Mouse (Mus musculus) myocyte (in vitro differentiated cells): ENCODE measurements around the gene Bcl10. TPM values are rescaled to one million over a fixed set of nuclear protein-coding genes. Genes with fewer than 3 reads are reported as not detected.

Experiments
- H3K27me3 ChIP-seq: one replicate; pipeline ENCODE4 v1.6.1; 2011; ENCODE audit not compliant: control insufficient read depth, insufficient read depth, insufficient read length
- H3K36me3 ChIP-seq: one replicate; pipeline ENCODE4 v1.6.1; 2011; ENCODE audit not compliant: control insufficient read depth, insufficient read depth
- H3K4me2 ChIP-seq: one replicate; pipeline ENCODE4 v1.6.1; 2011; ENCODE audit warnings: low read depth, control low read depth
- H3K4me3 ChIP-seq: one replicate; pipeline ENCODE4 v1.5.1; 2011; ENCODE audit warnings: mild to moderate bottlenecking, control low read depth, moderate library complexity
- H3K79me2 ChIP-seq: one replicate; pipeline ENCODE4 v1.6.1; 2011; ENCODE audit not compliant: control insufficient read depth, insufficient read depth
- H3ac ChIP-seq: one replicate; pipeline ENCODE4 v1.6.1; 2011; ENCODE audit not compliant: control insufficient read depth, insufficient read length
- CEBPB ChIP-seq: IDR thresholded peaks from 2 replicates; pipeline ENCODE4 v1.6.1; 2011; ENCODE audit warnings: mild to moderate bottlenecking, moderate library complexity; ENCODE audit not compliant: poor library complexity, insufficient read depth, severe bottlenecking
- E2F4 ChIP-seq: IDR thresholded peaks from one replicate; pipeline ENCODE4 v1.6.1; 2011; ENCODE audit warnings: mild to moderate bottlenecking, control low read depth, moderate library complexity; ENCODE audit not compliant: insufficient read depth
- MAX ChIP-seq: IDR thresholded peaks from one replicate; pipeline ENCODE4 v1.6.1; 2011; ENCODE audit warnings: low read depth, mild to moderate bottlenecking, control low read depth
- MYOD1 ChIP-seq, 3 experiments: IDR thresholded peaks; one replicate each; pipeline ENCODE4 v1.6.1; 2011; ENCODE audit warnings: control low read depth in 2 of 3, low read depth in 2 of 3, mild to moderate bottlenecking in 2 of 3, moderate library complexity in 1 of 3; ENCODE audit not compliant: insufficient read length in 2 of 3, control insufficient read depth in 1 of 3
- MYOG ChIP-seq, 3 experiments: IDR thresholded peaks; one replicate each; pipeline ENCODE4 v1.6.1; 2011; ENCODE audit warnings: control low read depth in 2 of 3, low read depth in 2 of 3, mild to moderate bottlenecking in 2 of 3; ENCODE audit not compliant: insufficient read length in 2 of 3, control insufficient read depth in 1 of 3, insufficient read depth in 1 of 3
- POLR2A ChIP-seq: IDR thresholded peaks from one replicate; pipeline ENCODE4 v1.6.1; 2011; ENCODE audit warnings: low read depth, mild to moderate bottlenecking, control low read depth, moderate library complexity; ENCODE audit not compliant: insufficient read length
- POLR2AphosphoS2 ChIP-seq: IDR thresholded peaks from one replicate; pipeline ENCODE4 v1.6.1; 2011; ENCODE audit warnings: low read depth, control low read depth; ENCODE audit not compliant: insufficient read length
- REST ChIP-seq: IDR thresholded peaks from one replicate; pipeline ENCODE4 v1.6.1; 2011; ENCODE audit warnings: mild to moderate bottlenecking, control low read depth, moderate library complexity; ENCODE audit not compliant: insufficient read depth, insufficient read length
- SRF ChIP-seq: IDR thresholded peaks from one replicate; pipeline ENCODE4 v1.6.1; 2011; ENCODE audit warnings: low read depth; ENCODE audit not compliant: control insufficient read depth, insufficient read length
- TCF12 ChIP-seq: IDR thresholded peaks from one replicate; pipeline ENCODE4 v1.6.1; 2011; ENCODE audit warnings: mild to moderate bottlenecking, control low read depth; ENCODE audit not compliant: poor library complexity, insufficient read depth, severe bottlenecking
- TCF3 ChIP-seq: IDR thresholded peaks from one replicate; pipeline ENCODE4 v1.6.1; 2011; ENCODE audit warnings: low read depth, control low read depth; ENCODE audit not compliant: insufficient read length
- USF1 ChIP-seq: IDR thresholded peaks from one replicate; pipeline ENCODE4 v1.6.1; 2011; ENCODE audit warnings: low read depth, mild to moderate bottlenecking, control low read depth, moderate library complexity
- polyA plus RNA-seq: library from polyadenylated mRNA; unstranded; fragments of >200 nt; fragmentation: generic; extraction: Trizol; gene quantifications from one replicate; pipeline ENCODE4 v1.2.1, GENCODE M21; 2012; ENCODE audit warnings: missing spikeins

Bcl10 gene
- polyA plus RNA-seq, 1 experiment: 25.9 TPM

GRCm38 (mm10) chr3:145890346-145891132 lies 32.1 kb upstream of the Bcl10 start:
- H3K79me2 ChIP-seq: no peaks in the 10 kb centered on the region
- no peaks in the 10 kb centered on the region for H3K36me3 ChIP-seq
- no peak overlapping the region for H3ac ChIP-seq
- no peak for TF ChIP-seq MYOG (IDR thresholded peaks at IDR 0.05; ENCODE audit: control insufficient read depth in 1 of 3, insufficient read depth in 1 of 3, insufficient read length in 2 of 3, low read depth in 2 of 3)
- H3K4me3 ChIP-seq: no peak overlapping the region
- H3K4me2 ChIP-seq: no peak overlapping the region
- H3K27me3 ChIP-seq: no peaks in the 10 kb centered on the region

GRCm38 (mm10) chr3:145892451-145892850 lies 30.2 kb upstream of the Bcl10 start:
- TF ChIP-seq REST (no peak), CEBPB (no peak), MYOD1 (IDR thresholded peaks at IDR 0.05; ENCODE audit: control insufficient read depth in 1 of 3, insufficient read length in 2 of 3, low read depth in 2 of 3) (no peak), MAX (no peak), TCF3 (no peak), USF1 (no peak), TCF12 (no peak), POLR2A (no peak)
- Histone ChIP-seq H3K4me3 (no peak overlapping the region), H3K27me3 (no peaks in the 10 kb centered on the region), H3K36me3 (no peaks in the 10 kb centered on the region), H3ac (no peak overlapping the region), H3K79me2 (no peaks in the 10 kb centered on the region), H3K4me2 (no peak overlapping the region)

GRCm38 (mm10) chr3:145894131-145894530 lies 28.5 kb upstream of the Bcl10 start:
- Histone ChIP-seq H3ac (no peak overlapping the region), H3K36me3 (no peaks in the 10 kb centered on the region), H3K4me2 (no peak overlapping the region), H3K79me2 (no peaks in the 10 kb centered on the region), H3K27me3 (no peaks in the 10 kb centered on the region), H3K4me3 (no peak overlapping the region)
- TF ChIP-seq MAX: no peak
- TF ChIP-seq MYOD1 (IDR thresholded peaks at IDR 0.05; ENCODE audit: control insufficient read depth in 1 of 3, insufficient read length in 2 of 3, low read depth in 2 of 3): no peak
- no peak for TF ChIP-seq TCF12
- TF ChIP-seq MYOG (IDR thresholded peaks at IDR 0.05; ENCODE audit: control insufficient read depth in 1 of 3, insufficient read depth in 1 of 3, insufficient read length in 2 of 3, low read depth in 2 of 3): no peak
- no peak for TF ChIP-seq SRF
- TF ChIP-seq POLR2AphosphoS2: no peak
- no peak for TF ChIP-seq POLR2A
- no peak for TF ChIP-seq TCF3
- TF ChIP-seq REST: no peak
- no peak for TF ChIP-seq USF1
- no peak for TF ChIP-seq E2F4
- no peak for TF ChIP-seq CEBPB

GRCm38 (mm10) chr3:145897749-145898148 lies 24.9 kb upstream of the Bcl10 start:
- TF ChIP-seq TCF12 (no peak), MYOD1 (IDR thresholded peaks at IDR 0.05; ENCODE audit: control insufficient read depth in 1 of 3, insufficient read length in 2 of 3, low read depth in 2 of 3) (no peak)
- Histone ChIP-seq H3K4me3 (no peak overlapping the region), H3K36me3 (no peaks in the 10 kb centered on the region), H3K4me2 (no peak overlapping the region), H3K79me2 (no peaks in the 10 kb centered on the region), H3K27me3 (no peaks in the 10 kb centered on the region), H3ac (no peak overlapping the region)

- Histone ChIP-seq H3K36me3 (no peaks in the 10 kb centered on the region), H3K27me3 (no peaks in the 10 kb centered on the region), H3K4me2 (no peak overlapping the region), H3K4me3 (no peak overlapping the region), H3ac (no peak overlapping the region), H3K79me2 (no peaks in the 10 kb centered on the region)
- TF ChIP-seq MYOD1 (IDR thresholded peaks at IDR 0.05; ENCODE audit: control insufficient read depth in 1 of 3, insufficient read length in 2 of 3, low read depth in 2 of 3) (peak in 2 of 3 experiments; percentile 40 to 67), REST (no peak)
These were observed 22.8 kb upstream of the Bcl10 start for GRCm38 (mm10) chr3:145899832-145900231.

- no peaks in the 10 kb centered on the region for H3K27me3 ChIP-seq
- H3K4me2 ChIP-seq: no peak overlapping the region
- TF ChIP-seq REST (no peak), POLR2A (no peak), MAX (no peak), SRF (no peak), TCF3 (no peak), POLR2AphosphoS2 (no peak), CEBPB (no peak), MYOG (IDR thresholded peaks at IDR 0.05; ENCODE audit: control insufficient read depth in 1 of 3, insufficient read depth in 1 of 3, insufficient read length in 2 of 3, low read depth in 2 of 3) (no peak), USF1 (no peak), TCF12 (no peak), E2F4 (no peak), MYOD1 (IDR thresholded peaks at IDR 0.05; ENCODE audit: control insufficient read depth in 1 of 3, insufficient read length in 2 of 3, low read depth in 2 of 3) (no peak)
- no peak overlapping the region for H3ac ChIP-seq
- no peaks in the 10 kb centered on the region for H3K36me3 ChIP-seq
- no peak overlapping the region for H3K4me3 ChIP-seq
- no peaks in the 10 kb centered on the region for H3K79me2 ChIP-seq
These were observed 19.1 kb upstream of the Bcl10 start for GRCm38 (mm10) chr3:145903530-145903929.
